Mouse (Mus musculus) hindlimb bud, embryonic 11.5 days (tissue): ENCODE results near the gene Olfr960.

Source experiments
- DNase-seq: peaks from one replicate; pipeline ENCODE4 v3.0.0-alpha.2; 2012; ENCODE audit warnings: low read depth, low spot score; ENCODE audit errors: extremely low spot score

Olfr960 gene

GRCm38 (mm10) chr9:39621073-39621472 lies at the start of gene Olfr960:
TSS of gene Olfr960 (plus strand) at chr9:39621373.
- no peak for DNase-seq

- DNase-seq: no peak
Measured at GRCm38 (mm10) chr9:39575469-39575868, 45.7 kb upstream of the Olfr960 start, which contains the start of gene Olfr959. TSS of gene Olfr959 (minus strand) at chr9:39575569.

- DNase-seq: no peak
Measured at GRCm38 (mm10) chr9:39577050-39577449, 44.1 kb upstream of the Olfr960 start.

- no peak for DNase-seq
Measured at GRCm38 (mm10) chr9:39602536-39603332, 18.4 kb upstream of the Olfr960 start.

GRCm38 (mm10) chr9:39603333-39603845 lies 17.8 kb upstream of the Olfr960 start:
- no peak for DNase-seq

- no peak for DNase-seq
Measured at GRCm38 (mm10) chr9:39603999-39604453, 17.1 kb upstream of the Olfr960 start, which contains the start of gene AW551984. TSS of gene AW551984 (minus strand) at chr9:39604403.

GRCm38 (mm10) chr9:39608497-39608896 lies 12.7 kb upstream of the Olfr960 start:
- no peak for DNase-seq

- DNase-seq: no peak
Measured at GRCm38 (mm10) chr9:39610355-39610754, 10.8 kb upstream of the Olfr960 start, which contains the start of gene Olfr148. TSS of gene Olfr148 (plus strand) at chr9:39610655.

- DNase-seq: no peak
Measured at GRCm38 (mm10) chr9:39611953-39612352, 9.2 kb upstream of the Olfr960 start.

GRCm38 (mm10) chr9:39623783-39624182 lies 2.6 kb downstream of the Olfr960 start:
- no peak for DNase-seq

GRCm38 (mm10) chr9:39624711-39625110 lies 3.5 kb downstream of the Olfr960 start:
- DNase-seq: no peak

GRCm38 (mm10) chr9:39629069-39629468 lies 7.9 kb downstream of the Olfr960 start:
- no peak for DNase-seq

GRCm38 (mm10) chr9:39633913-39634594 lies 12.9 kb downstream of the Olfr960 start:
- DNase-seq: no peak

GRCm38 (mm10) chr9:39644785-39645184 lies 23.6 kb downstream of the Olfr960 start, which contains the start of gene Olfr961:
TSS of gene Olfr961 (plus strand) at chr9:39645085.
- no peak for DNase-seq

GRCm38 (mm10) chr9:39647382-39647781 lies 26.2 kb downstream of the Olfr960 start:
- no peak for DNase-seq

- no peak for DNase-seq
Measured at GRCm38 (mm10) chr9:39654756-39655396, 33.7 kb downstream of the Olfr960 start.

GRCm38 (mm10) chr9:39666905-39667304 lies 45.7 kb downstream of the Olfr960 start, which contains the start of gene Olfr963:
TSS of gene Olfr963 (plus strand) at chr9:39667205.
- no peak for DNase-seq

GRCm38 (mm10) chr9:39669723-39670122 lies 48.5 kb downstream of the Olfr960 start:
- no peak for DNase-seq
